11 mouse cellular contexts compared by ENCODE assay signal in the genomic region with DNA sequence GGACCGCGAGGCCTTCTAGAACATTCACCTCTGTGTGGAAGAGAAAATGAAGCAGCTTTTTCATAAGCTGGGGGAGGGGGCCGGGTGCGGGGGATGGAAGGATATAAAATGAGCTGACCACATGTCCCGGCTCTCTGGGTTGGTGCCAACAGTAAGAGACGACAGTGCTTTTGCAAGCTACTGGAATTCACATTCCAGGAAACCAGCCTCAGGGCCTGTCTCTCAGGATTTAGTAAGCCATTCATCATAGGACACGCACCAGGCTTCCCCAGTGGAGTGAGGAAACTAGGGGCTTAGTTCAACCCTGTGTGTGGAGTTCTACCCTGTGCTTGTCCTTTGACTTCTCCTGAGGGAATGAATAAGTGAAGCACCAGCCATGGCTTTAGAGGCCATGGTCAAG. TPM values are rescaled to one million over a fixed set of nuclear protein-coding genes. Genes with fewer than 3 reads are reported as not detected.
DNase-seq lines count a peak whose midpoint lies in the region; ATAC-seq lines count a peak whose summit lies in the region.
"Had no signal": no experiment of that assay in that cellular context is flagged by ENCODE, and none has a peak within 500 bp of the region (broad histone marks: within the 10 kb centered on the region; RNA-seq: fewer than 3 reads in every experiment).

No protein-coding gene starts in this region.

- no peak overlapping the region for H3K4me3 ChIP-seq in heart, embryonic 16.5 days (ENCODE audit: low read length)
- H3K4me3 ChIP-seq in forebrain, embryonic 15.5 days = no peak overlapping the region
- H3K4me3 ChIP-seq: neural tube, embryonic 12.5 days had no signal

- peaks cover 20% of the 10 kb centered on the region for H3K36me3 ChIP-seq in heart, embryonic 16.5 days (ENCODE audit: control insufficient read depth, insufficient read depth)
- peaks cover 29% of the 10 kb centered on the region for H3K36me3 ChIP-seq in forebrain, embryonic 15.5 days

- H3K27me3 ChIP-seq in heart, embryonic 16.5 days (ENCODE audit: control insufficient read depth, insufficient read depth, low read length) = no peaks in the 10 kb centered on the region
- H3K27me3 ChIP-seq in forebrain, embryonic 15.5 days = no peaks in the 10 kb centered on the region
- H3K27me3 ChIP-seq: neural tube, embryonic 12.5 days had no signal

- no peak overlapping the region for H3K9ac ChIP-seq in heart, embryonic 16.5 days (ENCODE audit: low read length)
- no peak overlapping the region for H3K9ac ChIP-seq in forebrain, embryonic 15.5 days (replicated peaks)
- H3K9ac ChIP-seq: neural tube, embryonic 12.5 days had no signal

- WGBS in heart, embryonic 16.5 days = 52% methylated on average over 7 of the region's 7 CpGs
- 89% methylated on average over 7 of the region's 7 CpGs for WGBS in forebrain, embryonic 15.5 days

- H3K27ac ChIP-seq in heart, embryonic 16.5 days (ENCODE audit: low read length) = peak overlapping the region; percentile 67
- no peak overlapping the region for H3K27ac ChIP-seq in forebrain, embryonic 15.5 days (replicated peaks)
- H3K27ac ChIP-seq: neural tube, embryonic 12.5 days had no signal

- no peak overlapping the region for H3K4me2 ChIP-seq in heart, embryonic 16.5 days (ENCODE audit: low read depth, low read length)
- H3K4me2 ChIP-seq in forebrain, embryonic 15.5 days (replicated peaks) = no peak overlapping the region
- H3K4me2 ChIP-seq: neural tube, embryonic 12.5 days had no signal

- H3K4me1 ChIP-seq in heart, embryonic 16.5 days (ENCODE audit: control insufficient read depth, insufficient read depth, low read length) = peaks cover 15% of the 10 kb centered on the region
- no peaks in the 10 kb centered on the region for H3K4me1 ChIP-seq in forebrain, embryonic 15.5 days
- H3K4me1 ChIP-seq: neural tube, embryonic 12.5 days had no signal

- no peak for DNase-seq in heart, adult 18-20 months
- peak; percentile 72 for DNase-seq in retina, postnatal 1 day
- no peak for DNase-seq in retina, embryonic 14.5 days (ENCODE audit: low spot score)
- peak; percentile 21 for DNase-seq in kidney, adult 9 months
- DNase-seq: cerebellum, postnatal 25 days; gastrocnemius, postnatal 25 days; thymus, postnatal 25 days had no signal

- peak; percentile 55; the same call in 1 of the 2 replicates for ATAC-seq in heart, embryonic 16.5 days (replicated peaks; ENCODE audit: extremely low read depth, insufficient read depth, low FRiP score)
- ATAC-seq in activated CD4-positive, CD25-positive, alpha-beta regulatory T cell, adult 4 months = no peak
- ATAC-seq in forebrain, embryonic 15.5 days (replicated peaks) = no peak

- H3K9me3 ChIP-seq in heart, embryonic 16.5 days (replicated peaks; ENCODE audit: control insufficient read depth, low read length) = no peaks in the 10 kb centered on the region
- H3K9me3 ChIP-seq in forebrain, embryonic 15.5 days = no peaks in the 10 kb centered on the region
- H3K9me3 ChIP-seq: neural tube, embryonic 12.5 days had no signal

RNA-seq across cellular contexts. Expression of a gene that starts 48.1 kb away (rescaled TPM):
- polyA plus RNA-seq in heart, embryonic 16.5 days (2015; fragmentation: Nextera tagmentation; extraction: Ambion mirVana) = 7.4 and 7.6 TPM in 2 replicates
- 10 to 100 TPM; 11.4 to 12.4 TPM for total RNA-seq in heart, adult 18-20 months (2021)
- polyA plus RNA-seq in activated CD4-positive, CD25-positive, alpha-beta regulatory T cell, adult 4 months (2017; shearing (Covaris generic)) = 10 to 100 TPM; 10.8 to 17.4 TPM
- polyA plus RNA-seq in forebrain, embryonic 15.5 days (2015; fragmentation: Nextera tagmentation; extraction: Ambion mirVana) = 13.2 and 13.7 TPM in 2 replicates

Comparison
In these comparisons a context has a peak if more than half of its experiments do, and no peak if none do; other contexts are left out.
1. DNase-seq: peak in retina, postnatal 1 day (single experiment) and kidney, adult 9 months (single experiment); none in heart, adult 18-20 months (0 of 2) and retina, embryonic 14.5 days (single experiment).